In genomic region chr5:66069470-66070144, GRCm38 (mm10) we compare ENCODE assay signal across 8 mouse cellular contexts.
DNase-seq lines count a peak whose midpoint lies in the region; ATAC-seq and TF ChIP-seq lines count a peak whose summit lies in the region.

No protein-coding gene starts in this region.

- H3K36me3 ChIP-seq in heart, embryonic 15.5 days, result no peaks in the 10 kb centered on the region
- H3K36me3 ChIP-seq in macrophage (ENCODE audit: inconsistent target), result no peaks in the 10 kb centered on the region
- peaks cover 3% of the 10 kb centered on the region; the same call in 1 of the 2 replicates for H3K36me3 ChIP-seq in small intestine, adult 2 months (ENCODE audit: control insufficient read depth, insufficient read depth, low read length)

- ATAC-seq in heart, embryonic 15.5 days (replicated peaks; ENCODE audit: insufficient number of reproducible peaks, insufficient read depth, low FRiP score, low read depth), result 0 out of 2 replicates have a peak, but pooled peaks have one; percentile 55

- H3K4me3 ChIP-seq in heart, embryonic 15.5 days, result peak overlapping the region; percentile 55
- peak overlapping the region; percentile 34 for H3K4me3 ChIP-seq in macrophage (ENCODE audit: inconsistent target)
- peak overlapping the region; percentile 66 for H3K4me3 ChIP-seq in small intestine, adult 2 months (ENCODE audit: low read depth, low read length)

- H3K9ac ChIP-seq in heart, embryonic 15.5 days, result peak overlapping the region; percentile 48; the same call in 1 of the 2 replicates

- peak; percentile 12 for DNase-seq in layer of hippocampus, adult 9-11 months
- DNase-seq in layer of hippocampus, postnatal 36 days, result no peak
- DNase-seq in embryo, embryonic 10 days (ENCODE audit: low spot score), result peak; percentile 52
- DNase-seq in kidney, postnatal 10 days, result peak; percentile 69
- DNase-seq in frontal cortex, postnatal 14 days (ENCODE audit: low spot score in 2 of 2), result no peak

- H3K9me3 ChIP-seq in heart, embryonic 15.5 days (replicated peaks), result no peaks in the 10 kb centered on the region

- H3K4me1 ChIP-seq in heart, embryonic 15.5 days (replicated peaks), result peaks cover 16% of the 10 kb centered on the region
- peaks cover 28% of the 10 kb centered on the region for H3K4me1 ChIP-seq in small intestine, adult 2 months (ENCODE audit: control insufficient read depth, insufficient read depth, insufficient read length, low read length)

- peaks cover 99% of the 10 kb centered on the region for H3K79me2 ChIP-seq in macrophage (ENCODE audit: inconsistent target)

- WGBS in heart, embryonic 15.5 days, result 9% methylated on average over 27 of the region's 27 CpGs
- 2% methylated on average over 26 of the region's 27 CpGs for WGBS in macrophage (ENCODE audit: missing documents)
- WGBS in small intestine, adult 2 months, result 3% methylated on average over 27 of the region's 27 CpGs

- TF ChIP-seq POLR2A in small intestine, adult 2 months (IDR thresholded peaks at IDR 0.05; ENCODE audit: low read depth, low read length), result peak; percentile 48; the same call in 1 of the 2 replicates

- peak overlapping the region; percentile 89 for H3K4me2 ChIP-seq in heart, embryonic 15.5 days

- no peaks in the 10 kb centered on the region for H3K27me3 ChIP-seq in heart, embryonic 15.5 days
- H3K27me3 ChIP-seq in small intestine, adult 2 months (ENCODE audit: control insufficient read depth, insufficient read depth, low read length), result no peaks in the 10 kb centered on the region

- TF ChIP-seq CTCF in small intestine, adult 2 months (IDR thresholded peaks at IDR 0.05; ENCODE audit: extremely low read depth, insufficient read length, insufficient replicate concordance, low read depth, low read length), result no peak

- H3K27ac ChIP-seq in heart, embryonic 15.5 days, result no peak overlapping the region
- peak overlapping the region; percentile 88 for H3K27ac ChIP-seq in macrophage
- peak overlapping the region; percentile 72 for H3K27ac ChIP-seq in small intestine, adult 2 months (ENCODE audit: insufficient read depth, low read depth, low read length)

Comparison
In these comparisons a context has a peak if more than half of its experiments do, and no peak if none do; other contexts are left out.
1. DNase-seq: peak in layer of hippocampus, adult 9-11 months (single experiment), embryo, embryonic 10 days (single experiment) and kidney, postnatal 10 days (single experiment); none in layer of hippocampus, postnatal 36 days (0 of 2) and frontal cortex, postnatal 14 days (0 of 2).
2. Peak in every context shown above with its lines, with median percentiles within 50 percentile points of each other: H3K4me3 ChIP-seq.